Mouse (Mus musculus): ENCODE results near the gene Trim2.

DNA sequence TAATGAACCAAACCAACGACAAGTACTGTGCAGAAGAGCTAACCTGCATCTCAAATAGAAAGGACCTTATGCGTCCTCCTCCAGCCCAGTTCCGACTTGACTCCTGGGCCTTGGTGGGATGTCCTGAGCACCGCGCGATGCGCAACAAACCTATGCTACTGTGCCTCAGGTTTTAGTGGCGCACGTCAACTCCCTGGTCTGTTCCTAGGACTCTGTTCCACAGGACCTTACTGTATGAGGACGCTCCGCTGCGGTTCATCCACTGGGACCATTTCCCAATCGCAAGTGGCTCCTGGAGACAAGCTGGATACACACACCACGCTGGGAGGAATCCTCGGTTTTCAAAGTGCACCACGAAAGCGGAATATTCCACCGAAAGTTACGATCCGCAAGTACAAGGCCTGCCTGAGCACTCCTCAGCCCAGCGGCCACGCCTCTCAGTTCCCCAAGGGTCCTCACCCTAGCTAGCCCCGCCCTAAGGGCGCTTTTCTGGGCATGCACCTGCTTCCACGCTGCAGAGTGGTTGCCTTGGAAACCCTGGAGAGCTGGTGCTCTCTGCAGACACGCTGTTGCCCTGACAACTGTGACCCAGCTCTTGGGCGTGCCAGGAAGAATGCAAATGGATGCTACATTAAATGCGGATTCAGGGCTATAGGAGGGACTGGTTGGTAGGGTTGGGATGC, 1.5 kb downstream of the Trim2 start:
- TF ChIP-seq MAX (IDR thresholded peaks at IDR 0.05), result no peak
- no peak for TF ChIP-seq CTCF (IDR thresholded peaks at IDR 0.05; ENCODE audit: control insufficient read depth, insufficient read depth, insufficient read length)

All from C2C12 (cell line).